Mouse (Mus musculus) hindbrain, embryonic 10.5 days (tissue): Measurements from ENCODE around the gene Kif5c. TPM values are rescaled to one million over a fixed set of nuclear protein-coding genes. Genes with fewer than 3 reads are reported as not detected.
A peak's percentile ranks its signal among the peaks of the same experiment; 100 is the strongest.

Experiments used
- DNase-seq: peaks from one replicate; pipeline ENCODE4 v3.0.0-alpha.2; 2017; ENCODE audit warnings: low spot score
- H3K27ac ChIP-seq: fragments of 300-500 bp; sonication (generic); 2 replicates; pipeline ENCODE4 v1.5.1; 2016; ENCODE audit warnings: mild to moderate bottlenecking, moderate library complexity
- H3K27me3 ChIP-seq: fragments of 300-500 bp; sonication (generic); 2 replicates; pipeline ENCODE4 v1.6.1; 2016; ENCODE audit warnings: mild to moderate bottlenecking; ENCODE audit not compliant: poor library complexity, insufficient read depth, severe bottlenecking
- H3K36me3 ChIP-seq: fragments of 300-500 bp; sonication (generic); 2 replicates; pipeline ENCODE4 v1.6.1; 2016; ENCODE audit warnings: mild to moderate bottlenecking, moderate library complexity
- H3K4me1 ChIP-seq: fragments of 300-500 bp; sonication (generic); replicated peaks from 2 replicates; pipeline ENCODE4 v1.6.1; 2016; ENCODE audit warnings: mild to moderate bottlenecking
- H3K4me3 ChIP-seq: fragments of 300-500 bp; sonication (generic); 2 replicates; pipeline ENCODE4 v1.5.1; 2016; ENCODE audit warnings: mild to moderate bottlenecking, moderate library complexity
- H3K9me3 ChIP-seq: fragments of 300-500 bp; sonication (generic); 2 replicates; pipeline ENCODE4 v1.6.1; 2016; ENCODE audit warnings: mild to moderate bottlenecking, moderate library complexity
- WGBS: fragments of 180-500 bp; shearing (Covaris S2); methylation state at CpG from one replicate; pipeline ENCODE4 v1.1.7; 2016; 5-methylcytosine and 5-hydroxymethylcytosine counted together
- polyA plus RNA-seq: library from polyadenylated mRNA; unstranded; fragments of >200 nt; fragmentation: Nextera tagmentation; extraction: Ambion mirVana; gene quantifications from 2 replicates; pipeline ENCODE4 v1.2.1, GENCODE M21; 2016

Gene Kif5c
- polyA plus RNA-seq, 1 experiment from 2014 or later, result 67.6 TPM

DNA sequence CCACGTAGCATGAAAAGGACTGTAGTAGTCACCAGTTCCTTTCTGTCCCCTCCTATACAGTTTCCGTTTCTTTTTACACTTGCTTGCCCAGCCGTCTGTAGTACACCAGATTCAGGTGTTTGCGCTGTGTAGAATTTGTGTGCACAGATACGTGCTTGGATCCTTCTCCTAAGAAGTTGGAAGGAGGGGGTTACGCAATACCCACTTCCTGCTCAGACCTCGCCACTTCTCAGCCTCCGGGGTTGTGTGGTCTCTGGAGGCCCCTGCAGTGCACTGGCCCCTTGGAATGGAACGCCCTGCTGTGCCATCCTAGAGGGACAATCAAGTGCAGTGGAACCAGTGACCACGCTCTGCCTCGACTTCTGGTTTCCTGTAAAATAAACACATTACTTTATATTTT lies 152.1 kb downstream of the Kif5c start:
- Histone ChIP-seq H3K4me3 (no peak overlapping the region), H3K27me3 (no peaks in the 10 kb centered on the region), H3K4me1 (0 out of 2 replicates have a peak, but pooled peaks cover 7% of the 10 kb centered on the region), H3K9me3 (no peaks in the 10 kb centered on the region), H3K27ac (no peak overlapping the region), H3K36me3 (peaks cover 71% of the 10 kb centered on the region)
- WGBS, result 72% methylated on average over 11 of the region's 11 CpGs
- no peak for DNase-seq

- Histone ChIP-seq H3K36me3 (peaks cover 49% of the 10 kb centered on the region), H3K9me3 (no peaks in the 10 kb centered on the region), H3K27me3 (no peaks in the 10 kb centered on the region), H3K27ac (no peak overlapping the region), H3K4me1 (0 out of 2 replicates have a peak, but pooled peaks cover 9% of the 10 kb centered on the region), H3K4me3 (no peak overlapping the region)
- WGBS, result 89% methylated on average over 10 of the region's 10 CpGs
- no peak for DNase-seq
These were observed 154.3 kb downstream of the Kif5c start for GRCm38 (mm10) chr2:49773194-49773931.

GRCm38 (mm10) chr2:49774180-49774579 lies 155.1 kb downstream of the Kif5c start:
- DNase-seq, result no peak
- Histone ChIP-seq H3K27me3 (no peaks in the 10 kb centered on the region), H3K36me3 (peaks cover 41% of the 10 kb centered on the region), H3K9me3 (no peaks in the 10 kb centered on the region), H3K4me1 (0 out of 2 replicates have a peak, but pooled peaks cover 6% of the 10 kb centered on the region), H3K27ac (no peak overlapping the region), H3K4me3 (no peak overlapping the region)

DNA sequence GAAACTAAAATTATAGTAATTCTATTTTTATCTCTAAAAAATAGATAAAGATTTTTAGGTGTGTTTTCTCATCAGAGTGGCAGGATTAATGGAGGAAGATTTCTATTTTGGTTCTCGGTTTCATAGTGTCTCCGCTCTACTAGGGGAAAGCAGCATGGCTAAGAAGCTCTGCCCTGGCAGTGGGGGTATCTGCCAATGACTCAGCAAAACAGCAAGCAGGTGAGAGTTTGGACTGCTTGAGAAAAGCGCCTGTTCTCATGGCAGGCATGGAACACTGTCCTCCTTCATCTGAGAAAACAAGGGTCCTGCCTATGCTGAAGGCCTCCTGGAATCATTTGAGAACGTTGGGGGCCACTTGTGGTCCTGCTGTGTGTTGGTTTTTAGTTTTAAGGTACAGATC lies 156.1 kb downstream of the Kif5c start:
- no peak for DNase-seq
- 91% methylated on average over 4 of the region's 4 CpGs for WGBS
- Histone ChIP-seq H3K4me1 (0 out of 2 replicates have a peak, but pooled peaks cover 2% of the 10 kb centered on the region), H3K27me3 (no peaks in the 10 kb centered on the region), H3K4me3 (no peak overlapping the region), H3K9me3 (no peaks in the 10 kb centered on the region), H3K36me3 (peaks cover 31% of the 10 kb centered on the region), H3K27ac (no peak overlapping the region)

DNA sequence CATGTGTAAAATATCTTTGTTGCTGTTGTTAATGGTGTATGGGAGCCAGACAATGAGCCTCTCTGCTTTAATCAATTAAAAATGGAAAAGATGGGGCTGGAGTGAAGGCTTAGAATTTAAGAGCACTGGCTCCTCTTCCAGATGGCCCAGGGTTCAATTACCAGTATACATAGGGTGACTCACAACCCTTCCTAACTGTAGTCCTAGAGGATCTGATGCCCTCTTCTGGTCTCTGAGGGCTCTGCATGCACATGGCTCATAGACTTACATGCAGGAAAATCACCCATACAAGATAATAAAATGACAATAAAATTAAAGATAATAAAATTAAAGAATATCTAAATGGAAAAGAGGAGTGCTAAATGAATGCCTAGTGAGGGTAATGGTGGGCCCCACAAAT lies 156.6 kb downstream of the Kif5c start:
- Histone ChIP-seq H3K27me3 (no peaks in the 10 kb centered on the region), H3K4me3 (no peak overlapping the region), H3K36me3 (peaks cover 26% of the 10 kb centered on the region), H3K9me3 (no peaks in the 10 kb centered on the region), H3K27ac (no peak overlapping the region), H3K4me1 (0 out of 2 replicates have a peak, but pooled peaks cover 2% of the 10 kb centered on the region)
- no peak for DNase-seq

- H3K27me3 ChIP-seq, result no peaks in the 10 kb centered on the region
- H3K36me3 ChIP-seq, result peaks cover 21% of the 10 kb centered on the region
- no peak for DNase-seq
- H3K9me3 ChIP-seq, result no peaks in the 10 kb centered on the region
- 80% methylated on average over 4 of the region's 4 CpGs for WGBS
- no peak overlapping the region for H3K27ac ChIP-seq
- H3K4me1 ChIP-seq, result 0 out of 2 replicates have a peak, but pooled peaks cover 2% of the 10 kb centered on the region
- H3K4me3 ChIP-seq, result no peak overlapping the region
These were observed 157.3 kb downstream of the Kif5c start for GRCm38 (mm10) chr2:49776407-49776806.

- H3K4me3 ChIP-seq, result peak within 1 kb of the TSS; percentile 78
- WGBS, result under 1% methylated on average over 79 of the region's 79 CpGs
- no peaks in the 10 kb centered on the region for H3K36me3 ChIP-seq
- peak; percentile 52 for DNase-seq
- H3K4me1 ChIP-seq, result peaks cover 12% of the 10 kb centered on the region
- H3K27ac ChIP-seq, result peak within 1 kb of the TSS; percentile 76
- H3K9me3 ChIP-seq, result no peaks in the 10 kb centered on the region
- peaks cover 52% of the 10 kb centered on the region for H3K27me3 ChIP-seq
These were observed 168.4 kb downstream of the Kif5c start, which contains the start of gene Lypd6b for GRCm38 (mm10) chr2:49787376-49788050. TSS of gene Lypd6b (plus strand) at chr2:49787688.

DNA sequence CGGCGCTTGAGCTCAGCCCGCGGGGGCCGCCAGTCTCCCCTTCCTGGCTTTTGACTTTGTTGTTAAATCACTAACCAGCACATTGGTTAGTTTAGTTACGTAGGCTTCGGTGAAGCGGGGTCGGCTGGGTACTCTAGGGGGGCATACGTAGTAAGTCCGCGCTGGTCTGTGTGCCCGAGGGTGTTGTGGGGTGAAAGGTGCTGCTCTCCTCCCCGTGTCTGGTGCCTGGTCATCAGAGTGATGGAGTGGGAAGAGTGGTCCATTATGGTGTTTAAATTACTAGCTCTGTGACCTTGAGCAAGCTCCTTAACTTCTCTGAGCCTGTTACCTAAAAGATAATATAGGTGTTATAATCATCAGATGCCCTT lies 168.9 kb downstream of the Kif5c start:
- H3K36me3 ChIP-seq, result no peaks in the 10 kb centered on the region
- peaks cover 12% of the 10 kb centered on the region for H3K4me1 ChIP-seq
- H3K27ac ChIP-seq, result peak overlapping the region; percentile 76
- peak overlapping the region; percentile 78 for H3K4me3 ChIP-seq
- no peaks in the 10 kb centered on the region for H3K9me3 ChIP-seq
- no peak for DNase-seq
- WGBS, result 1% methylated on average over 14 of the region's 14 CpGs
- peaks cover 52% of the 10 kb centered on the region for H3K27me3 ChIP-seq

- peaks cover 52% of the 10 kb centered on the region for H3K27me3 ChIP-seq
- no peak for DNase-seq
- 0 out of 2 replicates have a peak overlapping the region, but pooled peaks have one; percentile 78 for H3K4me3 ChIP-seq
- no peaks in the 10 kb centered on the region for H3K36me3 ChIP-seq
- 19% methylated on average over 3 of the region's 3 CpGs for WGBS
- H3K4me1 ChIP-seq, result peaks cover 12% of the 10 kb centered on the region
- H3K27ac ChIP-seq, result no peak overlapping the region
- H3K9me3 ChIP-seq, result no peaks in the 10 kb centered on the region
These were observed 169.5 kb downstream of the Kif5c start for GRCm38 (mm10) chr2:49788643-49789042.

- DNase-seq, result no peak
- no peaks in the 10 kb centered on the region for H3K36me3 ChIP-seq
- H3K4me1 ChIP-seq, result peaks cover 12% of the 10 kb centered on the region
- no peak overlapping the region for H3K27ac ChIP-seq
- peaks cover 52% of the 10 kb centered on the region for H3K27me3 ChIP-seq
- no peak overlapping the region for H3K4me3 ChIP-seq
- WGBS, result 76% methylated on average over 6 of the region's 6 CpGs
- no peaks in the 10 kb centered on the region for H3K9me3 ChIP-seq
These were observed 170.0 kb downstream of the Kif5c start for GRCm38 (mm10) chr2:49789078-49789477.

DNA sequence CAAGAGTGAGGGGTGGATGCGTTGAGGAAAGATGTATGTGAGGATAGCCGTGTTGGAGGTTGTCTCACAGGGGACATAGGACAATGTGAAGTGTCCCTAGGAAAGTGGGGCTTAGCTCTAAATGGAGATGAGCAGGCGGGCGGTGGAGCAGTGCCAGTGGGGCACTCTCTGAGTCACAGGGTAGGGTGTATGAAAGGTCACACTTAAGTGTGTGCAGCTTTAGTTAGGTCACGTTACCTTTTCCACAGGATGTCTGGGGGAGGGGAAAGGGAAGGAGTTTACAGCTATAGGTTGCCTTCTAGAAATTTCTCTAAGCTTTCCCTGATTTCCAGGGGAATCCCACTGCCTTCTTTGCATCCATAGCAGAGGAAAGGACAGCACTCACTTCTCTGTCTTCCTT lies 170.4 kb downstream of the Kif5c start:
- H3K9me3 ChIP-seq, result no peaks in the 10 kb centered on the region
- H3K27ac ChIP-seq, result no peak overlapping the region
- H3K36me3 ChIP-seq, result no peaks in the 10 kb centered on the region
- WGBS, result 86% methylated on average over 5 of the region's 5 CpGs
- no peak overlapping the region for H3K4me3 ChIP-seq
- peaks cover 12% of the 10 kb centered on the region for H3K4me1 ChIP-seq
- peaks cover 52% of the 10 kb centered on the region for H3K27me3 ChIP-seq
- no peak for DNase-seq

GRCm38 (mm10) chr2:49797444-49798143 lies 178.5 kb downstream of the Kif5c start:
- no peak for DNase-seq
- H3K9me3 ChIP-seq, result no peaks in the 10 kb centered on the region
- H3K27ac ChIP-seq, result no peak overlapping the region
- no peaks in the 10 kb centered on the region for H3K36me3 ChIP-seq
- no peaks in the 10 kb centered on the region for H3K4me1 ChIP-seq
- 59% methylated on average over 14 of the region's 14 CpGs for WGBS
- no peak overlapping the region for H3K4me3 ChIP-seq
- H3K27me3 ChIP-seq, result no peaks in the 10 kb centered on the region

DNA sequence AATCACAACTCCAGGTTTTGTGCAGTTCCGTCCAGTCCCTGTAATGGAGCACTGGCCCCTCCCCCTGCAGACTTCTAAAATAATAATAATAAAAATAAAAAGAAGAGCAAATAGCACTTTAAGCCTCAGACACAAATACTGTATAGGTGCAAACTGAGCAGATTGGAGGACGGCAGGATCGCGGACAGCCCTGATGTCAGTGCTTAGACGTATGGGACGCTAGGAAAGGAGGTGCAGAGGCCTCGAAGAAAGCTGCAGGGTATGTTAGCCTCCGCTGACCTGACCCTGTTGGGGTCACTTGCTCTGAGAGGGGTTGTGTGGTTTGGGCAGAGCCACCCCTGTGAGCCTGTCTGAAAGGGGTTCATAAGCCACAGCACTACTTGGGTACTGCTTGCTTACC lies 185.3 kb downstream of the Kif5c start:
- Histone ChIP-seq H3K27me3 (no peaks in the 10 kb centered on the region), H3K27ac (no peak overlapping the region), H3K4me3 (no peak overlapping the region), H3K36me3 (no peaks in the 10 kb centered on the region), H3K9me3 (no peaks in the 10 kb centered on the region), H3K4me1 (peaks cover 16% of the 10 kb centered on the region)
- 75% methylated on average over 8 of the region's 8 CpGs for WGBS
- no peak for DNase-seq
